Mouse (Mus musculus) lung, postnatal 0 days (tissue): ENCODE measurements at regions not wholly inside any gene's neighbourhood (a gene's known extent, or its start where the extent isn't known, plus 50 kb on each side); places are given as distances from the start of the nearest gene placed in this dataset.

Experiments
- ATAC-seq: fragments of 200-750 bp; cut with Nextera tagmentation; 2 replicates; pipeline ENCODE4 v1.8.0; 2017; ENCODE audit warnings: moderate library complexity
- DNase-seq: peaks from one replicate; pipeline ENCODE4 v3.0.0-alpha.2; 2016; ENCODE audit warnings: low spot score
- H3K27ac ChIP-seq: fragments of 300-500 bp; sonication (generic); 2 replicates; pipeline ENCODE4 v1.5.1; 2014; ENCODE audit warnings: antibody characterized with exemption, mild to moderate bottlenecking, low read length, mixed read lengths
- H3K27me3 ChIP-seq: fragments of 300-500 bp; sonication (generic); replicated peaks from 2 replicates; pipeline ENCODE4 v1.6.1; 2014; ENCODE audit warnings: low read length, mixed read lengths; ENCODE audit not compliant: insufficient read depth
- H3K36me3 ChIP-seq: fragments of 300-500 bp; sonication (generic); 2 replicates; pipeline ENCODE4 v1.6.1; 2014; ENCODE audit warnings: low read length, mixed read lengths; ENCODE audit not compliant: insufficient read depth
- H3K4me1 ChIP-seq: fragments of 300-500 bp; sonication (generic); 2 replicates; pipeline ENCODE4 v1.6.1; 2014; ENCODE audit warnings: antibody characterized with exemption, low read depth, low read length, mixed read lengths; ENCODE audit not compliant: insufficient read depth
- H3K4me2 ChIP-seq: fragments of 300-500 bp; sonication (generic); replicated peaks from 2 replicates; pipeline ENCODE4 v1.6.1; 2014; ENCODE audit warnings: low read depth, mild to moderate bottlenecking, low read length, moderate library complexity, mixed read lengths
- H3K4me3 ChIP-seq: fragments of 300-500 bp; sonication (generic); 2 replicates; pipeline ENCODE4 v1.5.1; 2014; ENCODE audit warnings: low read depth, low read length
- H3K9ac ChIP-seq: fragments of 300-500 bp; sonication (generic); replicated peaks from 2 replicates; pipeline ENCODE4 v1.6.1; 2014; ENCODE audit warnings: low read depth, mild to moderate bottlenecking
- H3K9me3 ChIP-seq: fragments of 300-500 bp; sonication (generic); 2 replicates; pipeline ENCODE4 v1.6.1; 2016; ENCODE audit warnings: low read length, mixed read lengths
- CTCF ChIP-seq: IDR thresholded peaks from 2 replicates; pipeline ENCODE4 v1.5.1; 2016; ENCODE audit warnings: antibody characterized with exemption, mild to moderate bottlenecking
- EP300 ChIP-seq: IDR thresholded peaks from 2 replicates; pipeline ENCODE4 v1.6.1; 2016; ENCODE audit warnings: antibody characterized with exemption, mild to moderate bottlenecking, control low read depth
- WGBS: fragments of 180-500 bp; shearing (Covaris S2); extraction: QIAGEN DNeasy Blood & Tissue Kit; methylation state at CpG from one replicate; pipeline ENCODE4 v1.1.7; 2014; 5-methylcytosine and 5-hydroxymethylcytosine counted together

DNA sequence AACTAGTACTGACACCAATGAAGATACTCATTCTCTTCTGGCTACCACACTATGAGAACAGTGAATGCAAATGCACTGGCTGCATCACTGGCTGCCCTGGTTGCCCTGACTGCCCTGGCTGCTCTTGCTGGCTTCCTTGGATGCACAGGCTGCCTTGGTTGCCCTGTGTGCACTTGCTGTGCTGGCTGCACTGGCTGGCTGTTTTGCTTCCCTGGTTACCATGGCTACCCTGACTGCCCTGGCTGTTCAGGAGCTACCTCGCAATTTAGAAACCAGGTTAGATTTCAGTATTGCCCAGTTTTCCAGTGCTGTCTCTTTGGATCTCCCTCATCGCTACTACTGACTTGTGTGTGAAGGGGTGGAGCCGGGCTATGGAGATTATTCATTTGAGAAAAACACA lies 175.7 kb downstream of the Fat4 start:
- H3K4me1 ChIP-seq = no peaks in the 10 kb centered on the region
- DNase-seq = no peak
- no peak for ATAC-seq
- TF ChIP-seq EP300 = no peak
- no peak for TF ChIP-seq CTCF
- H3K4me3 ChIP-seq = no peak overlapping the region
- H3K27me3 ChIP-seq = no peaks in the 10 kb centered on the region
- H3K9ac ChIP-seq = no peak overlapping the region
- H3K9me3 ChIP-seq = no peaks in the 10 kb centered on the region
- no peak overlapping the region for H3K4me2 ChIP-seq
- 77% methylated on average over 3 of the region's 3 CpGs for WGBS
- H3K27ac ChIP-seq = no peak overlapping the region
- no peaks in the 10 kb centered on the region for H3K36me3 ChIP-seq

DNA sequence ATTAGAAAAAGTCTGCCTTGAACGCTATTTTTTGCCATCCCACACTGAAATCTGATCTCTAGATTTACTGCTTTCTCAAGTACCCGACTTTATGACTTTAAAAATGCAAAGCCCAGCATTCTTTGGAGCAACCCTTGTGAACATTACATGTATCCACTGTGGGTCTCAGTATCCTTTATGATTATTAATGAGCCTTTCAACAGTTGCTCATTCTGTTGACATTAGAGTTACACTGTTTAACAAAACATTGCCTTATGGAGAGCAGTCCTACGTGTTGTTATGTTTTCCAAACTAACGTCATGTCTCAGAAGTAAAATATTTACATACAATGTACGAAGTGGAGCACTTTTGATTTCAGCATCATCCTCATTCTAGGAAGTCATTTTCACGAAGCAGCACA lies 178.7 kb downstream of the Fat4 start:
- H3K9me3 ChIP-seq = no peaks in the 10 kb centered on the region
- H3K4me2 ChIP-seq = no peak overlapping the region
- H3K27ac ChIP-seq = no peak overlapping the region
- no peak overlapping the region for H3K9ac ChIP-seq
- TF ChIP-seq CTCF = no peak
- TF ChIP-seq EP300 = no peak
- ATAC-seq = no peak
- no peak overlapping the region for H3K4me3 ChIP-seq
- no peaks in the 10 kb centered on the region for H3K36me3 ChIP-seq
- no peaks in the 10 kb centered on the region for H3K4me1 ChIP-seq
- no peak for DNase-seq
- 35% methylated on average over 6 of the region's 6 CpGs for WGBS
- H3K27me3 ChIP-seq = no peaks in the 10 kb centered on the region

DNA sequence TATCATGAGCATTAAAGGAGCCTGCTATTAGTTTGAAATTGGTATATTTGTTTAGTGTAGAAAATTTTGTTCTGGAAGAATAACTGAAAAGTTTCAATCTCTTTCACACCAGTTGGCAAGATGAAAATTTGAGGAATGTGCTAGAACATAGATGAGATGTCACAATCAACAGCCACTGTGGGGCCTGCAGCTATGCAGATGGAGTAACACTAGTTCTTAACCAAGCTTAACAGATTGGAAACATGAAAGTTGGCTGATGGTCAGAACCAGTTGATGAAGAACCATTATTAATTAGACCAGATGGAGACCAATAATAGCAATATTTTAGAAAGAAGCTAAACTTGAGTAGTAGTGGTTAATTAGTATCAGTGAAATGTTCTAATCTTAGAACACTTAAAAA lies 182.3 kb downstream of the Fat4 start:
- H3K9me3 ChIP-seq = no peaks in the 10 kb centered on the region
- H3K4me1 ChIP-seq = no peaks in the 10 kb centered on the region
- no peak overlapping the region for H3K4me2 ChIP-seq
- H3K36me3 ChIP-seq = no peaks in the 10 kb centered on the region
- H3K9ac ChIP-seq = no peak overlapping the region
- TF ChIP-seq CTCF = no peak
- no peak for TF ChIP-seq EP300
- H3K4me3 ChIP-seq = no peak overlapping the region
- no peak overlapping the region for H3K27ac ChIP-seq
- no peak for DNase-seq
- ATAC-seq = no peak
- H3K27me3 ChIP-seq = no peaks in the 10 kb centered on the region

DNA sequence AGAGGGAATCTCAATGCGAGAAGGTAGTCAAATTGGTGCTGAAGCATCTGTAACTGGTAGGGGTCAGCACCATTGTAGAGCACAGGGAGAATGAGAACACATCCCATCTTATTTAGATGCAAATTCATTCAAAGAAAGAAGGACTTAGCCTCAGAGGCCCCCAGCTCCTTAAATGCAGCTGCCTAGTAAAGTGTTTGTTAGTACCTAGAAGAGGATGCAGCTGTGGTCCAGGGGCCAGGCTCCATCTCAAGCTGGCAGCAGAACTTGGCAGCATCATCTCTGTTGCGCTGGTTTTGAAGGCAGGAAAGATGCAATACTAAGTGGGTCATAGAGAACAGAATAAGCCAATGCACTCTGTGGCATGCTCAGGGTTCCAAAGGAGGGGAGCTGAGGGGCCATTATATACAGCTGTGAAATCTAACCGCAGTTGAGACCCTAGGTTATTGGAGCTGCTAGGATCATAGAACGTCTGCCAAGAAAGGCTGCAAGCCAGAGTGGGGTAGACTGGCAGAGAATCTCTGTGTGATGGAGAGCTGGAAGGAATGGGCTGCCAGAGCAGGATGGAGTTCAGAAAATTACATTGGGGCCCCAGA lies 196.0 kb downstream of the Fat4 start:
- Histone ChIP-seq H3K9me3 (no peaks in the 10 kb centered on the region), H3K4me3 (no peak overlapping the region), H3K4me2 (no peak overlapping the region), H3K9ac (no peak overlapping the region), H3K36me3 (no peaks in the 10 kb centered on the region), H3K4me1 (no peaks in the 10 kb centered on the region), H3K27ac (no peak overlapping the region), H3K27me3 (no peaks in the 10 kb centered on the region)
- ATAC-seq (no peak), DNase-seq (no peak)
- TF ChIP-seq EP300 (no peak), CTCF (no peak)
- WGBS = 74% methylated on average over 4 of the region's 4 CpGs

DNA sequence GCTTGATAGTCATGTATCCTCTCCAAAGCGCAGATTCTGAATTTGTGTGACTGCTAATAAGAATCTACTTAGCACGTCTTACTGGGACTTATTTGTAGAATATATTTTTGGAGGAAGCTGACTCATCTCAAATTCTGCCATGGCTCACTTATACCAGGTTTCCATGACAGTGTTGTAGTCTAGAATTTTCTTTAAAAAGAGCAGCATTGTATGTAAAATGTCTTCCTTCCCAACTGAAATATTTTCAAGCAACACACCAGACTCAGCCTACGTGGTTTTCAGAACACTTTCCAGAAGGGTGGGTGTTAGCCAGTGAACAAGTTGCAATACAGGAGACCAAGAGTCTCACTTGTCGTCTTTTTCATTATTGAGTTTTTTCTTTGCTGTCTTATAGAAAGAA lies 202.2 kb downstream of the Fat4 start:
- Histone ChIP-seq H3K4me3 (no peak overlapping the region), H3K36me3 (no peaks in the 10 kb centered on the region), H3K4me1 (no peaks in the 10 kb centered on the region), H3K9ac (no peak overlapping the region), H3K9me3 (no peaks in the 10 kb centered on the region), H3K4me2 (no peak overlapping the region), H3K27me3 (no peaks in the 10 kb centered on the region), H3K27ac (no peak overlapping the region)
- ATAC-seq = no peak
- TF ChIP-seq CTCF (no peak), EP300 (no peak)
- WGBS = 88% methylated on average over 4 of the region's 4 CpGs
- DNase-seq = no peak

DNA sequence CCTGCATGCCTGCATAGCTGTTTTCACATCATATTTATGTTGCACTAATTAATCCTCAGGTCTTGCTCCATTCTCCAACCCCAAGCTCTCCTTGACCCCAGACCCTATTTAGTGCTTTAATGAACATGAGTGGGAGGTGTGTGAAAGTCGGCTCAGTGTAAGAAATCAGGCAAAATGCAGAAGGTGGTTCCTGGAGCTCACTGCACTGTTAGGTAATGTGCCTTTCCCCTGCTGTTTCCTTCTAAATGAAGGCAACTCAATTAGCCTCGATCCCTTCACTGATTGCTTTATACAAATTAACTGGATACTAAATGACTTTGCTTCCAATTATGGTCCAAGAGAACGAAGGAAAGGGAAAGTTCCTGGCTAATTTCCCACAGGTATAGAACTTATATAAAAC lies 215.6 kb downstream of the Fat4 start:
- DNase-seq (no peak), ATAC-seq (no peak)
- TF ChIP-seq CTCF (no peak), EP300 (no peak)
- 80% methylated on average over 3 of the region's 3 CpGs for WGBS
- Histone ChIP-seq H3K4me1 (no peaks in the 10 kb centered on the region), H3K4me2 (no peak overlapping the region), H3K27ac (no peak overlapping the region), H3K9ac (no peak overlapping the region), H3K4me3 (no peak overlapping the region), H3K9me3 (no peaks in the 10 kb centered on the region), H3K27me3 (no peaks in the 10 kb centered on the region), H3K36me3 (no peaks in the 10 kb centered on the region)
